Mouse (Mus musculus) CD8-positive naive resting alpha-beta T cell, adult 2 months (primary cell): ENCODE data around the gene Fkbp5.
"Not testable (repeated sequence)": the region's sequence is repeated elsewhere in the genome, so short reads cannot be mapped to it uniquely, and the experiment has no call there.

Experiments used
- DNase-seq, 2 experiments: peaks; one replicate each; pipeline ENCODE4 v3.0.0; 2022; ENCODE audit warnings: low read depth in 2 of 2, low spot score in 2 of 2

Gene Fkbp5

DNA sequence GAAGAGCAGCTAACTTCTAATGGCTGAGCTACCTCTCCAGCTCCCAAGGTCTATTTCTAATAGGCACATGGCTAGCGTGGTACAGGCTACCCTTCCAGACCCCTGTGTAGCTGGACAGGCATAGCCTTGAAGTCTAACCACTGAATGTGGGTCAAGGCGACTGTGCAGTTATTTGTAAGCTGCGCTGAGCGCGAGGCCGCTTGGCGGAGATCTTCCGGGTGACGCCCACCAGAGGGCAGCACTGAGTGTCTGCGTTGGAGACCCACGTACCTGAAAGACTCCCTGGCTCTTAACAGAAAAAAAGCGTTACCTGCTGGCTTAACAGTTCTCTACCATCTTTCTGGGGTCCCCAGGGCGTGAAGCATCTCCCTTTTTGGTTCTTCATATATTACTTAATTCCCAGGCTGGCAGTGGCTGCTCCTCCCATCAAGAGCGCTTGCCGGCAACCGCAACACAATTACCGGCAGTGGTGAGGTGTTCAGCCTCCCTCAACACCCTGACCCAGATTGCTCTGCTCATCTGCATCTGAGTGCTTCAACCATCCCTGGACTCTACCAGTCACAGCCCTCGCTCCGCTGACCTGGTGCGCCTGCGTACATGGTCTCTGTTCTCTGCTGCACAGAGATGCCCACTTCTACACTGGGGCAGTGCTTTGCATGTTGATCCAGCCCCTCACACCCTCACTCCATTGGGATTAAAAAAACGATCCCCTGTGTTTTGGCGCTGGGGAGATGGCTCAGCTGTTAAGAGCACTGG, 131.0 kb downstream of the Fkbp5 start:
- peak; percentile 79 to 80 for DNase-seq

DNA sequence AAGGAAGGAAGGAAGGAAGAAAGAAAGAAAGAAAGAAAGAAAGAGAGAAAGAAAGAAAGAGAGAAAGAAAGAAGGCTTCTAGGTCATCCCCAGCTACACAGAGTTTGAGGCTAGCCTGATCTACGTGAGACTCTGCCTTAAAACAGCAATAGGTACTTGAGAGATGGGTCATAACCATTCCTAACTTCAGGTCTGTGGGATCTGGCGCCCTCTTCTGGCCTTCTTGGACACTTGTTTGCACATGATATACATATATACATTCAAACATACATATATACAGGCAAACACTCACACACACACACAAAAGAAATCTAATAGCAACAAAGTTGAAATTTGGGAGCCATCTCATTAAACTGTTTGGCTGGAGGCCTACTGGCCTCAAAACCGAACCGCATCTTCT, 133.0 kb downstream of the Fkbp5 start:
- no peak for DNase-seq

GRCm38 (mm10) chr17:28380255-28380654, 137.1 kb downstream of the Fkbp5 start:
- no peak for DNase-seq

- DNase-seq: no peak
Observed at GRCm38 (mm10) chr17:28375592-28376061, 141.7 kb downstream of the Fkbp5 start.

GRCm38 (mm10) chr17:28374494-28374893, 142.8 kb downstream of the Fkbp5 start:
- no peak for DNase-seq

DNA sequence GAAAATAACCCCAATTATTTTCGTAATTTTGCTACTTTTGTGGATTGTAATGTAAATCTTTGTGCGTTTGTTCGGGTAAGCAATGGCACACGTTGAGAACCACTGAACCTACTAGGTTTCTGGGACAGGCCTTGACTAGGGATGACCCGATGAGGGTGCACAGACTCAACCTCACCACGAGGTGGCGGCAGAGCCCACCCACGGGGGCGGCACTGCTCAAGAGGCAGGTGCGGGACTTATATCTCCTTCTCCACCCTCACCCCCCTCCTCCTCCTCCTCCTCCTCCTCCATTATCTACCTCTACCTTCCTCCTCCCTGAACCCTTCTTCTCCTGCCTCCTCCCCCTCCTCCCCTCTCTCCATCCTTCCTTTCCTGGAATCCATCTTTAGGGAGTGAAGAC, 143.5 kb downstream of the Fkbp5 start:
- peak; percentile 44 to 57 for DNase-seq

DNA sequence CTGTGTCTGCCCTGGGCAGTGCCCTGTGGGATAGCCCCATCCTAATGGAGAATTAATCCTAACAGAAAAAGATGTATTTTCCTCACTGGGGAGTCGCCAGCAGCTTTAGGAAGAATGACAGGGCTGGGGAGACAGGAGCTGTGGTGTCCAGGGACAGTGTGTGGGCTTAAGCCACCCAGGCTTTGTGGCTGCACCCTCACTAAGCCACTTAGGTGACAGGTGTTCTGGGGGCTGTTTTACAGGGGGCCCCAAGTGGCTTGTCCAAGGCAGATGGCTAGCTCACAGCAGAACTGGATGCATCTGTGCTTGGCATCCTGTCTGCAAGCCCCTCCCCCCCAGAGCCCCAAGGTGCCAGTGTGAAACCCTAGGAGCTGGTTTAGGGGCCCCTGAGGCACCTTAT, 145.4 kb downstream of the Fkbp5 start:
- DNase-seq: no peak

- no peak for DNase-seq
Observed at GRCm38 (mm10) chr17:28371286-28371685, 146.0 kb downstream of the Fkbp5 start.

DNA sequence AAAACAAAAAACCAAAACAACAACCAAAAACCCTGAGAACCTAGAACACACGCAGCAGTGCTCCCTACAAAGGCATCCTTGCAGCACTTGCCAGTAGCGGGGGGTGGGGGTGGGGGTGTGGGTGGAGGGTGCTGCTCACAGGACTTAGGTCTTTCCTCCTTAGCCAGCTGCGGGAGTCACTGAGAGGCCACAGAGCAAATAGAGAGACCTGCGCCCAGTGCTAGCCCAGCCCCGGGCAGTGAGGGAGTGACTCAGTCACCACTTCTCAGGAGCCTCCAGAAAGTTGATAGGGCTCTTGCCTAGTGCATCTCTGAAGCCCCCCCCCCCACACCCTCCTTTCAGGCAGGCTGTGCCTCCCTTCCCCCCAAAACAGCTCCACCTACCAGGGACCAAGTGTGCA, 148.3 kb downstream of the Fkbp5 start:
- no peak for DNase-seq

DNA sequence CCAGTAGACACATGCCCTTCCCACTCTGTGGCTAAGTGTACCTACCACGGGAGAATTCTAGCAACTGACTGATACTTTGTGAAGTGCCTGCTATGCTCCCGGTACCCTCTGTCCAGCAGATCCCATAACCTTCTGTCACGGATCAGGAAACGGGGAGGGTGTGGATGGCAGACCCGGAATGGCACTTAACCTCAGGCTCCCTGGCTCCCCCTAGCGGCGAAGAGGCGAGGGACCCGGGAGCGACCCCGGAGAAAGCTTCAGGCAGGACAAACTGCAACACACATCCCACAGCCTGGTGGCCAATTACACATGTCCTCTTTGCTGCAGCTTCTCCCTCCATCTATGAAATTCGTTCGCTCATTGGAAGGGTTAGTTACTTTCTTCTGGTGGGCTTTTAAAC, 148.9 kb downstream of the Fkbp5 start:
- peak; percentile 74 to 79 for DNase-seq

DNA sequence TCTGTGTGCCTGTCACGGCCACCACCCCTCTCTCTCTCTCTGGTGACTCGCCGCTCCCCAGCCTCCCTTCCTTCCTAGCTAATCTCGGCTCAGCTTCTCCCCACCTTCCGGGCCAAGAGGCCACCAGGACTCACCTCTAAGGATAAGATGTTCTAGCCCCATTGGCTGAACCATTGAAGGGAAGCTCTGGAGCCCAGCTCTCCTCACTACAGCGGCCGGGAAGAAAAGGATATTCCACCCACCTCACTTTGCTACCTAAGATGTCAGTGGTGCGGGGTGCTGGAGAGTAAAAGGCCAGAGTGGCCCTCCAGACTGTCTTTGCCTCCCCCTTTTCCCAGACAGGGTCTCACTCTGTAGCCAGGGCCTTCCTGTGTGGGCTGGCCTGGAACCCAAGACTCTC, 152.2 kb downstream of the Fkbp5 start, which contains the start of gene Tulp1:
Gene Tulp1 (minus strand): TSS at position 101 of the 400 bp plus-strand sequence.
- DNase-seq: no peak

- DNase-seq: no peak
Observed at GRCm38 (mm10) chr17:28363507-28363906, 153.8 kb downstream of the Fkbp5 start.

GRCm38 (mm10) chr17:28362653-28363292, 154.6 kb downstream of the Fkbp5 start:
- no peak for DNase-seq

- no peak for DNase-seq
Observed at GRCm38 (mm10) chr17:28361921-28362652, 155.2 kb downstream of the Fkbp5 start.

DNA sequence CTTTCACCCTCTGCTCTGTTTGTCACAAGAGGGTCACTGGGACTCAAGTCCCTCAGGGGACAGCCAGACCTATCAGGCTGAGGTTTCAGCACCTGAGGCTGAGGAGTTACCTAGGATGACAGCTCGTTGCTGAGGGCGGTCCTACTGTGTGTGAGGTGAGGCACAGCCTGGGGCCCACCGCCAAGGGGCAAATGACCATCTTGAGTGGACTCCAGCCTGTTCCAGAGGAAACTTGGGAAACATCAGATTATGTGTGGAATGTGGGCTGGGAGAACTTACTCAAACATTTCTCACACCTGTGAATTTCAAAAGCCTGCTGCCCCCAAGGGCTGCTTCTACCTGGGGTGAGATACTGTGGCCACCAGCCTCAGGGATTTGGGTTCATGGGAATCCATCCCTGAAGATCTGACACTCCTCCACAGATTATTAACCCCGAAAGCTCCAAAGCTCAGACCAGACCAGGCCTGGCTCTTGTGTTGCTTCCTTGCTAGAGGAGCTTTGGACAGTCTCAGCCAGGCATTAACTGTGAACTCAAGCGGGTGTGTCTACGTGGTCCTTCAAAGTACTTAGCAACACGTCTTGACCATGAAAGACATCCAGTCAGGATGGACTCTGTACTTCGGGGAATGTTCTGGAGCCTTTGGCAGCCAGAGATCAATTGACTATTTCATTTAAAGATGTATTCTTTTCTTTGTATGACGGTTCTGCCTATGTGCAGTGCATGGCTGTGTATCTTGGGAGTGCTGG, 156.6 kb downstream of the Fkbp5 start:
- no peak for DNase-seq

DNA sequence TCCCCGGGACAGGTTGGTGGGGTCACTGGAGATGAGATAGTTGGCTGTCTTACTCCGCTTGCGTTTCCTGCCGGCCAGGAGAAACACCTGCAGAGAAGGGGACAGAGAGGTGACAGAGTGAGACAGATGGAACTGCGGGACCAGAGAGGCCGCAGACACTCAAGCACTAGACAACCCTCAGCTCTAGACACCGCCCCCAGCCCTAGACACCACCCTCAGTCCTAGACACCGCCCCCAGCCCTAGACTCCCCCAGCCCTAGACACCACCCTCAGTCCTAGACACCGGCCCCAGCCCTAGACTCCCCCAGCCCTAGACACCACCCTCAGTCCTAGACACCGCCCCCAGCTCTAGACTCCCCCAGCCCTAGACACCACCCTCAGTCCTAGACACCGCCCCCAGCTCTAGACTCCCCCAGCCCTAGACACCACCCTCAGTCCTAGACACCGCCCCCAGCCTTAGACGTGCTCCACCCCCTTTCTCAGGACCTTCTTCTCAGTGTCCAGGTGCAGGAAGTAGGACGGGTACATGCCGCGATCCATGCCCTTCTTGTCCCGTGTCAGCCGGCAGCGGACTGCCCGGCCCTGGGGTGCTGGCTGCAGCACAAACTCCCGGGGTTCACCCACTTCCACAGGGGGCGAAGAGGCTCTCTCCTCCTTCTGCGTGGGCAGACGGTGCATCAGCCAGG, 158.6 kb downstream of the Fkbp5 start:
- not testable (repeated sequence) for DNase-seq

GRCm38 (mm10) chr17:28355871-28356270, 161.5 kb downstream of the Fkbp5 start:
- DNase-seq: no peak

DNA sequence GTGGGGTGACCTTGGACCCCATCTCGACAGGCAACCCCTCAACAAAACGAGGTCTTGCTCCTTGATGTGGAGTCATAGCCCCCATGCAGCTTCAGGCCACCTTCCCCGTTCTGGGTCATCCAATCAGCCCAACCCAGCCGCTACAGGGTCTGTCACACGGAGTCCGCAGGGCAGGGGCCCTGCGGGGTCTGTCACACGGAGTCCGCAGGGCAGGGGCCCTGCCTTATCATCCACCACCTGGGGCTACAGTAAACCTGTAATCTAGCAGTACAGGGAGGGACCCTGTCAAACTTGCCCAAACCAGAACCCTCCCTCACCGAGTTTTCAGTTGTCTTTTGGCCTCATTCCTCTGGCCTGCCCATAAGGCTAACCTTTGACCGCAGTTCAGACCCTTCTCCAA, 165.3 kb downstream of the Fkbp5 start:
- no peak for DNase-seq

- no peak for DNase-seq
Observed at GRCm38 (mm10) chr17:28351353-28351890, 165.9 kb downstream of the Fkbp5 start.
